Mouse (Mus musculus) adrenal gland, postnatal 25 days (tissue): ENCODE results near the gene Fbxw17. TPM values are rescaled to one million over a fixed set of nuclear protein-coding genes. Genes with fewer than 3 reads are reported as not detected.
"Not testable (repeated sequence)": the region's sequence is repeated elsewhere in the genome, so short reads cannot be mapped to it uniquely, and the experiment has no call there.

Experiments
- DNase-seq: peaks from one replicate; pipeline ENCODE4 v3.0.0; 2021; ENCODE audit warnings: mixed read lengths
- long read RNA-seq: library from polyadenylated mRNA; stranded (forward); transcript quantifications from one replicate; pipeline ENCODE4 v2.0.0, GENCODE M21; 2021
- total RNA-seq: library from RNA; stranded (reverse); gene quantifications from 2 replicates; pipeline ENCODE4 v1.2.3, GENCODE M21; 2021

Gene Fbxw17
- 17.7 and 21.5 TPM in 2 replicates for total RNA-seq
- long read RNA-seq, transcript Fbxw17-201 (10 exons, 1,798 nt), result major isoform, 8 of 16 reads
- long read RNA-seq, partial matches to known transcripts, result 1 of 16 reads
- long read RNA-seq, other reads (novel, unspliced or antisense), result 7 of 16 reads

- DNase-seq, result peak; percentile 75
Measured at GRCm38 (mm10) chr13:50417389-50418183, at the start of gene Fbxw17. Gene Fbxw17, plus strand, starts transcription at chr13:50417864.

GRCm38 (mm10) chr13:50372934-50373705, 44.5 kb upstream of the Fbxw17 start:
- not testable (repeated sequence) for DNase-seq

GRCm38 (mm10) chr13:50389146-50389545, 28.5 kb upstream of the Fbxw17 start:
- DNase-seq, result not testable (repeated sequence)

GRCm38 (mm10) chr13:50418421-50418820, 757 bp downstream of the Fbxw17 start:
- no peak for DNase-seq

DNA sequence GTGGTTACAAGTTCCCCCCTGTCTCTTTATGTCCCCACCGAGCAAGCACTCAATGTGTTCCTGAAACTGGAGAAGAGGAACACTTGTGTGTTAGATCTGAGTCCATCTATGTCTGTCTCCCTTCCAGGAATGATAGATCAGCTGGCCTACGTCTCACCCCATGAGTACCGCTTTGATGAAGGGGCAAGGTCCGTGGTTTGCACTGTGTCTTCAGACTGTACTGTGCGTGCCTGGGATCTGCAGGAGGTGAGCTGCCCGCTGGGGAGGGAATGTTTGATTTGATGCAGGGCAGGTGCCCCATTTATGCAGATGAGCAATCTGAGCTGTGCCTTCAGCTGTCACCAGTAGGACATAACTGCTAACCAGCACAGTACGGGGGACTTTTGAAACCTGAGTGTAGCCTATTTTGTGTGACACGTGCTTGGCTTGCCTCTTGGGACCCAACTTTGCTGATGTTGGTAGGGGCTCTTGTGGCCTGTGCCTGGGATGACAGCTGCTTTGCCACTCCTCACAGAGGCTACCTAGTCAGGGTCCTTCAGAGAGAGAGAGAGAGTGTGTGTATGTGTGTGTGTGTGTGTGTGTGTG, 6.1 kb downstream of the Fbxw17 start:
- DNase-seq, result no peak

GRCm38 (mm10) chr13:50424517-50424916, 6.9 kb downstream of the Fbxw17 start:
- no peak for DNase-seq

DNA sequence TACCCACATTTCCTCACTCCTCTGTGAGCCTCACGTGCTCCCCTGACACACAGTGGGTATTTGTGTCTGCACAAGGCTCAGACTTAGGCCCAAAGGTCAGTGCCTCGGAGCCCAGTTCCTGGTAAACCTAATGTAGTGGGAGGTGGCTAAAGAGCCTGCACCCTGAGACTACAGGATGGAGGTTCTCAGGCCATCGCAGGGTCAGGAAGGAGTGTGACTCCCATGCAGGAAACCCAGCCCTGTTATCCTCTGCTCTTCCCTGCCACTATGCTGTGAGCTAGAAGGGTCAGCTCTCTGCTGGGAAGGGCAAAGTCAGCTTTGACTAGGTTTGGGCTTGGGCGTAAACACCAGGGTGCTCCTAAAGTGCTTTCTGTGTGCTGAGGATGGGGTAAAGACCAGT, 9.0 kb downstream of the Fbxw17 start:
- no peak for DNase-seq

DNA sequence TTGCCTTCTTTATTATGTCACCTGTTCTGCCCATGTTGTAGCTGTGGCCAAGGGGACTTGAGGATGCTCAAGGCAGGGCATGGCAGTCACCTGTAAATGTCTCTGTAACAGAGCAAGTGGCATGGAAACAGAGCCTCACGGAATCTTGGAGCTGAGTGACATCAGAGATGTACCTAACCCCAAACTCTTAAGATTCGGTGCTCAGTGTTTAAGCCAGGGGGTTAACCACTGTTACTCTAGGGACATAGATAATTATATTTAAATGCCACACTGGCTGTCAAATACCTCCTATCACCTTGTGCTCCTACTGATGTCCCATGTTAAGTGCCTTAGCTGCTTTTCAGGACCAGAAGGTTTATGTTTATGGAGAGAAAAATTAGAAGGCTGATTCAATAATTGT, 26.1 kb downstream of the Fbxw17 start, which contains the start of gene Gm47429:
Gm47429 (minus strand) TSS at position 101 of the 400 bp plus-strand sequence.
- DNase-seq, result no peak

DNA sequence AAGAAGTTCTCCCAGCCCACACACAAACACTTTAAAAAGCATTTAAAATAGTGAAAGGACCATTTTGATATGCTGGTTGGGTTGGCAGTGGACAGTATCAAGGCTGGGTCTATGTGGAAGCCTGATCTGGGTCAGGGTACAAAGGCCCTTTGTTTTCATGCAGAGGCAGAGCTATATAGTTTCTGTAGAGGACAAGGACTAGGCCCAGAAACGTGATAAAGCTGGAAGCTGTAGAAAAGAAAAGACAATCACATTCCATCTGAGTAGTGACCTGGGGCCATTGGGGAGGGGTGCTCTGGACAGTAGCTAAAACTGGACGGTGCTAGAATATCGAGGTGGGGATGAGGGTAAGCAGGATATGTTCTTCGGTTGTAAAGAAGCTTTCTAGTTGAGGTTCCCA, 27.6 kb downstream of the Fbxw17 start:
- no peak for DNase-seq

DNA sequence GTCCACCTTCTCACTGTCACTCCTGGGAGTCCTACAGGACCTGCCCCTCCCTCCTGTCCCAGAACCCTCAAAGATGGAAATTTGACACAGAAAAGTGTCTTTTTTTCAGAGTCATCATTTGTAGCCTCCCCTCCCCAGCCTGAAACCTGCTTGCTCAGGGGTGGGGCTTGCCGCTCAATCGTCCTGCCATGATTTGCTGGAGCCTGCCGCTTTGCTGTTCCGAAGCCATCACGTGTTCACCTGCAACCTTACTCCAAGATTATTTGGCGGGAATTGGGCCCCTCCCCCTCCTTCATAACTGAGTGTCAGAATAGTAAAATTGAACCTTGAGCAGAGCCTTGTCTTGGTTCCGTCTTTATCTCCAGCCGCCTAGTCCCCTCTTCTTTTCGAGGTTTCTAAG, 34.6 kb downstream of the Fbxw17 start:
- not testable (repeated sequence) for DNase-seq

DNA sequence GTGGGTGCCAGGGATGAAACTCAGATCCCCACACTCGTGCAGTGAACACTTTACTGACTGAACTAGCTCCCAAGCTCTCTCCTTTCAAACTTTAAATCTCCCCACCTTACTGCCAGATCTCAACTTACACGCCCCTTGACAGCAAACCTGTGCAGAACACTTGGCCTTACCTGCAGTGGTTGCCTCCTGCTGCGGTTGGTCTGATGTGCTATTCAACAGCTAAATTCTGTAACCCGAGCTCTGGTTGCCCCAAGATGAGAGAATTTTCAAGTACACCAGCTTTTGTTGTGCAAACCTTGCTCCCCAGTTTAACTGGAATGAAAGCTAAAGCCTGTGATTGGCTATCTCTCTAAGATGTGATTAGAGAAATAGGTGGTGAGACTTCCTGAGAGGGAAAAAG, 35.8 kb downstream of the Fbxw17 start:
- DNase-seq, result no peak

- not testable (repeated sequence) for DNase-seq
Measured at GRCm38 (mm10) chr13:50460433-50460832, 42.8 kb downstream of the Fbxw17 start.

- DNase-seq, result peak; percentile 17
Measured at GRCm38 (mm10) chr13:50464621-50465562, 47.2 kb downstream of the Fbxw17 start.

- DNase-seq, result no peak
Measured at GRCm38 (mm10) chr13:50467007-50467406, 49.3 kb downstream of the Fbxw17 start, which contains the start of gene Nutm2. Gene Nutm2, plus strand, starts transcription at chr13:50467307.

Other genes starting within 250 kb of the Fbxw17 start
- gene Gm906, start 167.6 kb upstream of the Fbxw17 start, total RNA-seq, result not detected in 2 replicates
- gene Gm47429, start 26.0 kb downstream of the Fbxw17 start, total RNA-seq, result not detected in 2 replicates
- gene Nutm2, start 49.4 kb downstream of the Fbxw17 start, total RNA-seq, result not detected in 2 replicates
- not detected in 2 replicates for gene Gm904, start 225.4 kb downstream of the Fbxw17 start, total RNA-seq